Mouse (Mus musculus) ZHBTc4 (cell line): ENCODE measurements around the gene Atg2b.

Source experiments
- DNase-seq: peaks from one replicate; pipeline ENCODE4 v3.0.0-alpha.2; 2011; ENCODE audit warnings: low read depth, low spot score

Gene Atg2b

GRCm38 (mm10) chr12:105685001-105685691, at the start of gene Atg2b:
Gene Atg2b, minus strand, starts transcription at chr12:105685211.
- DNase-seq = peak; percentile 99

GRCm38 (mm10) chr12:105733370-105734159, 48.6 kb upstream of the Atg2b start:
- DNase-seq = peak; percentile 50

- DNase-seq = peak; percentile 63
These were observed 45.9 kb upstream of the Atg2b start for GRCm38 (mm10) chr12:105730851-105731460.

- DNase-seq = peak; percentile 76
These were observed 43.0 kb upstream of the Atg2b start for GRCm38 (mm10) chr12:105727964-105728363.

GRCm38 (mm10) chr12:105727268-105727667, 42.3 kb upstream of the Atg2b start:
- DNase-seq = no peak

GRCm38 (mm10) chr12:105725736-105726135, 40.7 kb upstream of the Atg2b start:
- DNase-seq = no peak

- no peak for DNase-seq
These were observed 39.6 kb upstream of the Atg2b start for GRCm38 (mm10) chr12:105724616-105725015.

GRCm38 (mm10) chr12:105722657-105723056, 37.6 kb upstream of the Atg2b start:
- DNase-seq = peak; percentile 77

GRCm38 (mm10) chr12:105721452-105722132, 36.6 kb upstream of the Atg2b start:
- no peak for DNase-seq

- DNase-seq = peak; percentile 79
These were observed 35.2 kb upstream of the Atg2b start for GRCm38 (mm10) chr12:105720196-105720595.

GRCm38 (mm10) chr12:105718616-105719015, 33.6 kb upstream of the Atg2b start:
- DNase-seq = peak; percentile 79

- peak; percentile 99 for DNase-seq
These were observed 20.9 kb upstream of the Atg2b start, which contains the start of gene Ak7 for GRCm38 (mm10) chr12:105705799-105706487. Gene Ak7, plus strand, starts transcription at chr12:105705976.

GRCm38 (mm10) chr12:105700433-105700832, 15.4 kb upstream of the Atg2b start:
- no peak for DNase-seq

GRCm38 (mm10) chr12:105697104-105697780, 12.2 kb upstream of the Atg2b start:
- no peak for DNase-seq

GRCm38 (mm10) chr12:105695848-105696247, 10.8 kb upstream of the Atg2b start:
- peak; percentile 71 for DNase-seq

- no peak for DNase-seq
These were observed 9.0 kb upstream of the Atg2b start for GRCm38 (mm10) chr12:105694021-105694420.

- DNase-seq = no peak
These were observed 4.4 kb upstream of the Atg2b start for GRCm38 (mm10) chr12:105689435-105689834.

GRCm38 (mm10) chr12:105688546-105688945, 3.5 kb upstream of the Atg2b start:
- DNase-seq = no peak

GRCm38 (mm10) chr12:105687416-105687815, 2.4 kb upstream of the Atg2b start:
- DNase-seq = no peak

GRCm38 (mm10) chr12:105686791-105687190, 1.8 kb upstream of the Atg2b start:
- DNase-seq = no peak
